Mouse (Mus musculus) heart, postnatal 0 days (tissue): ENCODE results near the gene Ly86. TPM values are rescaled to one million over a fixed set of nuclear protein-coding genes. Genes with fewer than 3 reads are reported as not detected.

ENCODE experiments used
- ATAC-seq: fragments of 200-750 bp; cut with Nextera tagmentation; 2 replicates; pipeline ENCODE4 v1.8.0; 2017; ENCODE audit warnings: low read depth, moderate number of reproducible peaks, moderate library complexity; ENCODE audit not compliant: insufficient read depth
- DNase-seq: peaks from one replicate; pipeline ENCODE4 v3.0.0-alpha.2; 2016; ENCODE audit warnings: low spot score
- H3K27ac ChIP-seq: fragments of 300-500 bp; sonication (generic); 2 replicates; pipeline ENCODE4 v1.5.1; 2014; ENCODE audit warnings: low read depth, mild to moderate bottlenecking
- H3K27me3 ChIP-seq: fragments of 300-500 bp; sonication (generic); 2 replicates; pipeline ENCODE4 v1.6.1; 2014; ENCODE audit warnings: low read length, mixed read lengths; ENCODE audit not compliant: control insufficient read depth, insufficient read depth
- H3K36me3 ChIP-seq: fragments of 300-500 bp; sonication (generic); replicated peaks from 2 replicates; pipeline ENCODE4 v1.6.1; 2014; ENCODE audit warnings: low read length, mixed read lengths; ENCODE audit not compliant: control insufficient read depth, insufficient read depth
- H3K4me1 ChIP-seq: fragments of 300-500 bp; sonication (generic); 2 replicates; pipeline ENCODE4 v1.6.1; 2014; ENCODE audit warnings: antibody characterized with exemption; ENCODE audit not compliant: control insufficient read depth, insufficient read depth
- H3K4me2 ChIP-seq: fragments of 300-500 bp; sonication (generic); 2 replicates; pipeline ENCODE4 v1.6.1; 2014; ENCODE audit warnings: low read depth, mild to moderate bottlenecking, low read length, moderate library complexity
- H3K4me3 ChIP-seq: fragments of 300-500 bp; sonication (generic); 2 replicates; pipeline ENCODE4 v1.5.1; 2014; ENCODE audit warnings: low read depth, low read length
- H3K9ac ChIP-seq: fragments of 300-500 bp; sonication (generic); replicated peaks from 2 replicates; pipeline ENCODE4 v1.6.1; 2014; ENCODE audit warnings: low read depth, low read length, mixed read lengths
- H3K9me3 ChIP-seq: fragments of 300-500 bp; sonication (generic); replicated peaks from 2 replicates; pipeline ENCODE4 v1.6.1; 2016; ENCODE audit warnings: low read length; ENCODE audit not compliant: control insufficient read depth
- CTCF ChIP-seq: IDR thresholded peaks from 2 replicates; pipeline ENCODE4 v1.5.1; 2016; ENCODE audit warnings: antibody characterized with exemption, control low read depth, low read depth
- EP300 ChIP-seq: IDR thresholded peaks from 2 replicates; pipeline ENCODE4 v1.6.1; 2016; ENCODE audit warnings: antibody characterized with exemption, low read depth
- WGBS: fragments of 180-500 bp; shearing (Covaris S2); extraction: QIAGEN DNeasy Blood & Tissue Kit; methylation state at CpG from one replicate; pipeline ENCODE4 v1.1.7; 2014; 5-methylcytosine and 5-hydroxymethylcytosine counted together
- polyA plus RNA-seq: library from polyadenylated mRNA; unstranded; fragments of >200 nt; fragmentation: Nextera tagmentation; extraction: Ambion mirVana; gene quantifications from 2 replicates; pipeline ENCODE4 v1.2.1, GENCODE M21; 2015
- total RNA-seq: library from RNA; depleted of rRNA; stranded (reverse); fragments of >200 nt; gene quantifications from 2 replicates; pipeline ENCODE4 v1.2.3, GENCODE M21; 2014; ENCODE audit warnings: low replicate concordance

Ly86 gene
- total and polyA plus RNA-seq, 2 experiments from 2014 or later: 4.5 TPM; not detected in 1

DNA sequence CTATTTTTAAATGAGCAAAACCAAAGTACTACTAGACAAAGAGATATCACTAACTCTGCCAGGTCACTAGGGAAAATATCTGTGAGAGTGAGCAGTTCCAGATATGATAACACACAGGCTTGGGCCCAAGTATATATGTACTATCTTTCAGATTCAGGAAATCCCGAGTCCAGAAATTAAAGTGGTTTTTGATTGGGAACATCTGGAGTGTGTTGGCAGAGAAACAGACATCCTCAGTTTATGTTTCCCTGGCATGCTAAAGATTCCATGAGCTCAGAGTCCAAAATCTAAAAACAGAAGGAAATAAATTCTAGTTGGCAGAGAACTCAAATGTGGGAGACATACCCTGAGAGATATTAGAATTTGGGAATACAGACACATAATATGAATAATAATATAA, 16.2 kb downstream of the Ly86 start:
- TF ChIP-seq EP300 (no peak), CTCF (no peak)
- no peak overlapping the region for H3K9ac ChIP-seq
- H3K27ac ChIP-seq: no peak overlapping the region
- no peak overlapping the region for H3K4me2 ChIP-seq
- DNase-seq: no peak
- ATAC-seq: no peak; the same call in 1 of the 2 replicates
- 11% methylated on average over 1 of the region's 1 CpGs for WGBS
- H3K4me3 ChIP-seq: no peak overlapping the region
- no peaks in the 10 kb centered on the region for H3K9me3 ChIP-seq
- H3K4me1 ChIP-seq: peaks cover 14% of the 10 kb centered on the region; the same call in 1 of the 2 replicates
- H3K27me3 ChIP-seq: no peaks in the 10 kb centered on the region
- H3K36me3 ChIP-seq: no peaks in the 10 kb centered on the region

DNA sequence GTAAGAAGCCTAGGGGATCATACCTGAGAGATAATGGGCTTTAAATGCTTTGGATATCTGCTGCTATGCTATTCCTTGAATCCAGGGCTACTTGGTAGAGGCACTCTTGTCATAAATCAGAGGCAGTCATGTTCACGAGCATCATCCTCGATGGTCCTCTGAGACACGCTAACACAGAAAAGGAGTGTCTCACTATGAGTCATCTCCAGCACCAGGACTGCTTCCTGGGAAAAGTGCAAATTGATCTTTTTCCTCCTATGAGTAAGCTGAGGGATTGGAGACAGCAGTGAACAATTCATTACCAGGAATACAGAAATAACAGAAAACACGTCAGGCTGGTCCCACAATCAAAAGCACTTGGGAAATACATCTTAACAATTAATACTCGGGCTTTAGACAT, 19.3 kb downstream of the Ly86 start:
- ATAC-seq (no peak), DNase-seq (no peak)
- Histone ChIP-seq H3K36me3 (no peaks in the 10 kb centered on the region), H3K4me2 (no peak overlapping the region), H3K9ac (no peak overlapping the region), H3K27ac (no peak overlapping the region), H3K9me3 (no peaks in the 10 kb centered on the region), H3K27me3 (no peaks in the 10 kb centered on the region), H3K4me1 (peaks cover 14% of the 10 kb centered on the region; the same call in 1 of the 2 replicates), H3K4me3 (no peak overlapping the region)
- TF ChIP-seq CTCF (no peak), EP300 (no peak)
- 59% methylated on average over 5 of the region's 5 CpGs for WGBS

DNA sequence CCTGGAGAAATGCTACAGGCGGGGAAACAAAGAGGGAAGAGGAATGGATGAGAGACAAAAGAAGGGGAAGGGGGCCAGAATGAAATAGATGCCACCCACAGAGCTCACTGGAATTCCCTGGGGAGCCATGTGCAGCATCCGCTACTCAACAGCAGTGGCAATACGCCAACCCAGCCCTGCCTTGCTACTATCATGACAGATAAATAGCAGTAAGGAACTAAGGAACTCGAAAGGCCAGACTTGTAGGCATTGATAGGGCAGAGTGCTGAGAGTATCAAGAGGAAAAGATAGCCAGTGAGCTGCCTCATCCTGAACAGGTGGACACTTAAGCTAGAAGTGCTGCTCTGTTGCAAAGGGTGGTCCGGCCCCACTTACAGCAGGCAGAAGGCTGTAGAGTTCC, 31.4 kb downstream of the Ly86 start:
- Histone ChIP-seq H3K4me2 (no peak overlapping the region), H3K9ac (no peak overlapping the region), H3K4me1 (peaks cover 5% of the 10 kb centered on the region; the same call in 1 of the 2 replicates), H3K27me3 (no peaks in the 10 kb centered on the region), H3K27ac (no peak overlapping the region), H3K9me3 (0 out of 2 replicates have a peak, but pooled peaks cover 3% of the 10 kb centered on the region), H3K4me3 (no peak overlapping the region), H3K36me3 (no peaks in the 10 kb centered on the region)
- WGBS: 26% methylated on average over 5 of the region's 5 CpGs
- DNase-seq: peak; percentile 17
- no peak for ATAC-seq
- TF ChIP-seq EP300 (no peak), CTCF (no peak)

DNA sequence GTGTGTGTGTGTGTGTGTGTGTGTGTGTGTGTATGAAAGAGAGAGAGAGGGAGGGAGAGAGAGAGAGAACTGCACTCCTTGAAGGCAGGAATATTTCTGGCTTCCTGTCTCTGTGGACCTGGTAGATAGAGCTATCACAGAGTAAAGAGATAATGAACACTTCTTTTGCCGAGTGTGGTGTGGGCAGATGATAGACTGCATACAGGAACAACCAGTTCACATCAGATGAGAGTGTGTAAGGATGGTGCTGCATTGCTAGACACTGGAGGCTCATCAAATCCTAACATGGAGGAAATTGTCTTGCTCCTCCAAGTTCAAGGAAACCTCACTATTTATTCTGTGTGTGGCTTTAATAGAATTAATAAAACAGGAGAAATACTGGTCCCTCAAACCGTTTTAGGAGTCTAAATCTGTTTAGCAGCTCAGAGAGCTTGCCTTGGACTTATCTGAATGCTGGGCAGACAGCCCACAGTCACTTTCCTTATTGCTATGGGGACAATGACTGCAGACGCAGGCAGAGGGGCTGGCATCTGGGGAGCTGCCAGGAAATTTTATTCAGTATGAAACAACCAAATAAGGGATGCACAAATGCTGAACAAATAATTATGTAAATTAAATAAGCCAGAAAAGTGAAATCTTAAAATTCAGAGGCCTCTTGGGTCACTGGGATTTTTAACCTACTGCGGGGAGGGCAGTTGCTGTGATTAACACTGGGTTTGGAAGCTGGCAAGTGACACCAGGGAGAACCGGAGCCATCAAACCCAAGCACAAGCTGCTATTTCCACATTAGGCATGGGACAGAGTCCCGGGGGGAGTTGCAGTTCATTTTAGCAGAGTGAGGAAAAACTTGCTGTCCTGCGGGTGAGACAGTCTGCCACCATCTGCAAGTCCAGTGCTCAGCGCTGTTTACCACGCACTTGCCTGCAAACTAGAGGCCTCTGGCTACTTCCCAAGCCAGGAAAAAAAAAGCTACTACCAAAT, 43.5 kb downstream of the Ly86 start:
- H3K27ac ChIP-seq: peak overlapping the region; percentile 89
- peak overlapping the region; percentile 16; the same call in 1 of the 2 replicates for H3K4me3 ChIP-seq
- 0 out of 2 replicates have a peak overlapping the region, but pooled peaks have one; percentile 9 for H3K9ac ChIP-seq
- H3K36me3 ChIP-seq: no peaks in the 10 kb centered on the region
- ATAC-seq (peak; percentile 87), DNase-seq (peak; percentile 81)
- 15% methylated on average over 9 of the region's 9 CpGs for WGBS
- H3K9me3 ChIP-seq: no peaks in the 10 kb centered on the region
- peaks cover 22% of the 10 kb centered on the region for H3K4me1 ChIP-seq
- no peak; the same call in 1 of the 2 replicates for TF ChIP-seq EP300
- TF ChIP-seq CTCF: no peak
- H3K27me3 ChIP-seq: no peaks in the 10 kb centered on the region
- peak overlapping the region; percentile 46 for H3K4me2 ChIP-seq

DNA sequence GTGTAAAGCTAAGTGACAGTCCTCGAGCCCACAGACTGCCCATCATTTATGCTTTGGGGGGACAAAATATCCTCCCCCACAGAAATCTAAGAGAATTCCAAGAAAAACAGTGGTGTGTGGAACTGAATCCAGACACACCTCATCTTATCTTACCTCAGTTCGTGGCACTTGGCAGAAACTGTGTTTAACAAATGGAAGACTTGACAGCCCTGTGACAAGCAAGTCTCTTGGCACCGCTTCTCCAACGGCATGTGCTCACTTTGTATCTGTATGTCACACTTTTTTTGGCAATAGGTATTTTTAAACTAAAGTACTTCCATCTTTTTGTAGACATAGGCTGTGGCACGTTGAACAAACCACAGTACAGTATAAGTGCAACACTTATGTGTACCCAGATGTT, 44.3 kb downstream of the Ly86 start:
- peak; percentile 30; the same call in 1 of the 2 replicates for TF ChIP-seq EP300
- no peak for TF ChIP-seq CTCF
- no peaks in the 10 kb centered on the region for H3K36me3 ChIP-seq
- no peaks in the 10 kb centered on the region for H3K27me3 ChIP-seq
- H3K4me2 ChIP-seq: 0 out of 2 replicates have a peak overlapping the region, but pooled peaks have one; percentile 46
- WGBS: 18% methylated on average over 5 of the region's 5 CpGs
- no peak overlapping the region for H3K9ac ChIP-seq
- peak overlapping the region; percentile 89 for H3K27ac ChIP-seq
- H3K9me3 ChIP-seq: no peaks in the 10 kb centered on the region
- peak; percentile 69 for ATAC-seq
- H3K4me3 ChIP-seq: no peak overlapping the region
- DNase-seq: peak; percentile 72
- H3K4me1 ChIP-seq: peaks cover 22% of the 10 kb centered on the region
